Mouse (Mus musculus) spleen, adult 2 months (tissue): ENCODE data around the gene Kif22. TPM values are rescaled to one million over a fixed set of nuclear protein-coding genes. Genes with fewer than 3 reads are reported as not detected.

Experiments used
- DNase-seq, 2 experiments: peaks; one replicate each; pipeline versions ENCODE4 v3.0.0 to v3.0.0-alpha.2; 2012 to 2021; ENCODE audit warnings: low spot score in 2 of 2, low read depth in 1 of 2
- H3K27ac ChIP-seq: fragments of 200-500 bp; 2 replicates; pipeline ENCODE4 v1.5.1; 2012; ENCODE audit warnings: low read length, inconsistent platforms; ENCODE audit not compliant: insufficient read depth
- H3K27me3 ChIP-seq: fragments of 200-500 bp; 2 replicates; pipeline ENCODE4 v1.6.1; 2012; ENCODE audit warnings: mild to moderate bottlenecking, moderate library complexity, low read length, inconsistent platforms; ENCODE audit not compliant: control insufficient read depth, insufficient read depth
- H3K36me3 ChIP-seq: fragments of 200-500 bp; 2 replicates; pipeline ENCODE4 v1.6.1; 2012; ENCODE audit warnings: mild to moderate bottlenecking, low read length, inconsistent platforms; ENCODE audit not compliant: control insufficient read depth, insufficient read depth
- H3K4me1 ChIP-seq: fragments of 200-500 bp; 2 replicates; pipeline ENCODE4 v1.6.1; 2011; ENCODE audit warnings: inconsistent platforms; ENCODE audit not compliant: control insufficient read depth, insufficient read depth, insufficient read length
- H3K4me3 ChIP-seq: fragments of 200-500 bp; 2 replicates; pipeline ENCODE4 v1.5.1; 2011; ENCODE audit warnings: mild to moderate bottlenecking, inconsistent platforms; ENCODE audit not compliant: insufficient read depth, insufficient read length; ENCODE audit errors: extremely low read depth
- CTCF ChIP-seq: fragments of 200-500 bp; IDR thresholded peaks from 2 replicates; pipeline ENCODE4 v1.5.1; 2011; ENCODE audit warnings: mild to moderate bottlenecking, inconsistent platforms; ENCODE audit not compliant: insufficient read depth, insufficient read length, insufficient replicate concordance; ENCODE audit errors: extremely low read depth
- POLR2A ChIP-seq: fragments of 200-500 bp; IDR thresholded peaks from 2 replicates; pipeline ENCODE4 v1.6.1; 2011; ENCODE audit warnings: low read depth, low read length, inconsistent platforms
- WGBS: fragments of 180-500 bp; shearing (Covaris S2); methylation state at CpG from one replicate; pipeline ENCODE4 v1.1.7; 2018; 5-methylcytosine and 5-hydroxymethylcytosine counted together
- polyA plus RNA-seq: library from polyadenylated mRNA; depleted of rRNA; stranded (reverse); fragments of >200 nt; gene quantifications from 2 replicates; pipeline ENCODE4 v1.2.3, GENCODE M21; 2012

The Kif22 gene
- polyA plus RNA-seq, 1 experiment = 6.3 TPM

DNA sequence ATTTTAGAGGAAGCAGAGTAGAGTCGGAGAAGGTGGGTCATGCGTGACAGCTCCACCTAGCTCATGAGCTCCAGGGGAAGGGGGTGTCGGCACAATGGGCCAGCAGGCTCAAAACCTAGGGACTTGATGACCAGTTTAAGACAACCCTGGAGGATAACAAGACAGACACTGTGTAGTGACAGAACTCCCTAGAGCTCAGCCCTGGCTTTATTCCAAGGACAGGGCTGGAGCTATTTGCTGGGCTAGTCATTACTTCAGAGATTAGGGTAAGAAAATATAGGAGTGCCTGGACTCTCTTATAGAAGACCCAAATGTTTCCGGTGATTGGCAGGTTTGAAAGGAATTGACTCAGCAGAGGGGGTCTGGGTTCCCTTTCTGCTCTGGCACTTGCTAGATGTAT lies 30.9 kb upstream of the Kif22 start:
- no peak overlapping the region for H3K4me3 ChIP-seq
- H3K27me3 ChIP-seq = no peaks in the 10 kb centered on the region
- DNase-seq = no peak
- TF ChIP-seq POLR2A = no peak
- no peak for TF ChIP-seq CTCF
- 83% methylated on average over 4 of the region's 4 CpGs for WGBS
- no peaks in the 10 kb centered on the region; the same call in 1 of the 2 replicates for H3K4me1 ChIP-seq
- H3K27ac ChIP-seq = no peak overlapping the region
- H3K36me3 ChIP-seq = no peaks in the 10 kb centered on the region

DNA sequence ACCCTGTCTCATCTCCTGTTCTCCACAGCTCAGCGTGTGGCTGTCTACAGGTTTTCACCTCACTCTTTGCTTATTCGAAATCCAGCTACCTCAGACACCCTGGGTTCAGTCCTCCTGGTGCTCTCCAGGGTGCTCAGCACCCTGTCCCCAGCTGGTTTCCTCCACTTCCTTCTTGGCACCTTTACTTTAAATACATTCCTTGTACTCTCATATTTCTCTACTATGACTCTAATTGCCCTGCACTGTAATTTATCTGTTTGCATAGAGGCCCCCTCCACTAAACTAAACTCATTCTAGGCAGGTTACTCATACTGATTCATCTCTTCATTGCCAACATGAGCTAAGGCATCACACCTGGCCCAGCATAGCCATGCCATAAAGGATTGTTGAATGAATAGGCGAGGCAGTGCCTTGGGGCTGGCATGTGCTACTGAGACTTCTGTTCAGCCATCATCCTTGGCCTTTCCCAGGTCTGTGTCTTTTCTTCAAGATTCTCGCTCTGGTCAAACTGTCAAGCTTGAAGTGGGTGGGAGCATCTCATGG lies 28.7 kb upstream of the Kif22 start:
- Histone ChIP-seq H3K4me3 (no peak overlapping the region), H3K27me3 (no peaks in the 10 kb centered on the region), H3K36me3 (no peaks in the 10 kb centered on the region), H3K4me1 (no peaks in the 10 kb centered on the region), H3K27ac (no peak overlapping the region)
- DNase-seq = no peak
- 70% methylated on average over 4 of the region's 4 CpGs for WGBS
- no peak for TF ChIP-seq POLR2A
- no peak for TF ChIP-seq CTCF

DNA sequence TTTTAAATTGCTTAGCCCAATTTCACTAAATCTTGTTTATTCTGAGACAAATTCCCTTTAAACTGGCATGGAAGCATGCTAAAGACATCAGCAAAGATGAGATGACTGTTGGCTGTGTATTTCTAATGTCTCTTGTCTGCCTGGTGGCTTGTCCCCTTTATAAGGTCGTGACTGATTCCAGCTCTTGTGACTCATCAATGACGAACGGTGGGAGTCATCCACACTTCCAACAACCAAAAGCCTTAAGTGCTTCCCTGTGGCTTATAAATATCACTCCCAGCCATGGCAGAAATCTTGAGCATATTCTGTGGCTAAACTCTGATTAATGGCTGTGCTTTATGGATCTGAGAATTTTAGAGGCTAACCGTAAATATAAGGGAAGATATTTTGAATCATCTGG lies 24.0 kb upstream of the Kif22 start:
- H3K36me3 ChIP-seq = no peaks in the 10 kb centered on the region
- H3K4me3 ChIP-seq = no peak overlapping the region
- H3K4me1 ChIP-seq = no peaks in the 10 kb centered on the region
- 88% methylated on average over 4 of the region's 4 CpGs for WGBS
- H3K27ac ChIP-seq = no peak overlapping the region
- no peak for DNase-seq
- no peaks in the 10 kb centered on the region for H3K27me3 ChIP-seq
- TF ChIP-seq CTCF (no peak), POLR2A (no peak)

DNA sequence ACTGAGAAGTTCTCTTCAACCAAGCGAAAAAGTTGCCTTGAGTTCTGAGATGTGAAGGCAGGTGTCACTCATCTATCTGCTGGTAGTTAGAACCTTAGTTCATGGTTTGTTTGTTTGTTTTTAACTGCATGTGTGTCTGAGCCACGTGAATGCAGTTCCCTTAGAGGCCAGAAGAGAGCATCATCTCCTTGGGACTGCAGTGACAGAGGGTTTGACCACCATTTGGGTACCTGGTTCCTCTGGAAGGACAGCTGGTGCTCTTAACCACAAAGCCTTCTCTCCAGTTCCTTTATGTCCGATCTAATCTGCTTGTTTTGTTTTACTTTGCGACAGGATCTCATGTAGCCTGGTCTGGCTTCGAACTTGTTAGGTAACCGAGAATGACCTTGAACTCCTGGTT lies 23.3 kb upstream of the Kif22 start:
- DNase-seq = no peak
- Histone ChIP-seq H3K36me3 (no peaks in the 10 kb centered on the region), H3K4me3 (no peak overlapping the region), H3K4me1 (no peaks in the 10 kb centered on the region), H3K27me3 (no peaks in the 10 kb centered on the region), H3K27ac (no peak overlapping the region)
- TF ChIP-seq CTCF (no peak), POLR2A (no peak)
- WGBS = 78% methylated on average over 6 of the region's 6 CpGs

DNA sequence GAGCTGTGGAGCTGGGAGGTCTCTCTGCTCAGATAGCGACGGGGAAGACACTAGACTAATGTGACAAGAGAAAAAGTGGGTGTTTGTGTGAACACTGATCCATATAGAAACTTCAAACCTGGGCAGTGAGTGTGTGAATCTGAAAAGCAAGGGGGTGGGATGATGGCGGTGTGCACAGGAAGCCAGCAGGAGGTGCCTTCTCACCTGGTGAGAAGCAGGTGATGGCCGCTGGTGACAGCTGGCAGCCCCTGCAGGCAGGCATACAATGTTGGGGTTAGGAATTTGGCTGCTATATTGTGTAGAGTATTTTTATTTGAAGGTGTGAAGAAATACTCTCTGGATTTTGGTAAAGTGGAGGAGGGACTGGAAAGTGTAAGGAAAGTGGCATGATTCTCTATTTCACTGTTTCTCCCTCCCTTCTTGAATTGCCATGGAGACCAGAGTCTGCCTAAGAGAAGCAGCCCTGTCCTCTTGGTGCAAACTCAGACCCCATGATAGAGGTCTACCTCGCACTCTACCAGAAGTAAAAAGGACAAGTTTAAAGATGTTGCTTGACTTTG lies 12.8 kb upstream of the Kif22 start:
- Histone ChIP-seq H3K36me3 (no peaks in the 10 kb centered on the region), H3K27ac (no peak overlapping the region), H3K4me1 (no peaks in the 10 kb centered on the region), H3K4me3 (no peak overlapping the region), H3K27me3 (no peaks in the 10 kb centered on the region)
- DNase-seq = no peak
- 0 out of 2 replicates have a peak, but pooled peaks have one; percentile 3 for TF ChIP-seq CTCF
- TF ChIP-seq POLR2A = no peak
- 81% methylated on average over 5 of the region's 5 CpGs for WGBS

DNA sequence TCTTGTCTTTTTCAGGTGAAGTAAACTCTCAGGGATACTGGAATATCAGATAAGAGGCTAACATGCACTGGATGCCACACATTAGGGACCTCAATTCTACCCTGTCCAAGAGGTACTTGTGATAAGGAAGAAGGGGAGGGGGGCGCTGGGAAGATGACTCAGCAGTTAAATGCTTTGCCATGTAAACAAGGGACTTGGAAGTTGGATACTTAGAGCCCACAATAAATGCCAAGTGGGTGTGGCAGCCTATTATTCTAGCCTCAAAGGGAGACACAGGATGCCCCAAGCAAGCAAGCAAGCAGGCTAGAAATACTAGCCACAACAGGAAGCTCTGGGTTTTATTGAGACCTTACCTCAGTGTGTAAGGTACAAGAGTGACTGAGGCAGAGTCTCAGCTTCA lies 11.0 kb downstream of the Kif22 start:
- no peaks in the 10 kb centered on the region for H3K36me3 ChIP-seq

DNA sequence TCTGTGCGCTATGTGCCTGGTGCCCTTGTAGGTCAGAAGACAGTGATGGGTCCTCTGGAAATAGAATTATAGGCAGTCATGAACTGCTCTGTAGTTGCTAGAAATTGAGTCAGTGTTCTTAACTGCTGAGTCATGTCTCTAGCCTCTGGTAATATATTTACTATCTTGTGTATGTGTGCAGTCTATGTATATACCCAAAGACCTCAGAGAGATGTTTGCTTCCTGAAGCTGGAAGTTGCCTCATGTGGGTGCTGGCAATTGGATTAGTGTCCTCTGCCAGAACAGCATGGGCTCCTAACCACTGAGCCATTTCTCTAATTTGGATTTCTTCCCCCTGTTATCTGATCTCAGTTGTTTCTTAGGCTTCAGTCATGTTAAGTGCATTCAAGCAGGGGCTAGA lies 12.1 kb downstream of the Kif22 start:
- Histone ChIP-seq H3K36me3 (no peaks in the 10 kb centered on the region; the same call in 1 of the 2 replicates), H3K4me3 (no peak overlapping the region), H3K4me1 (peaks cover 5% of the 10 kb centered on the region; the same call in 1 of the 2 replicates), H3K27me3 (no peaks in the 10 kb centered on the region), H3K27ac (no peak overlapping the region)
- TF ChIP-seq POLR2A (no peak), CTCF (no peak)
- 96% methylated on average over 1 of the region's 1 CpGs for WGBS
- no peak for DNase-seq

More for the DNA sequence above, 11.0 kb downstream of the Kif22 start:
- no peak for DNase-seq
- Histone ChIP-seq H3K27me3 (no peaks in the 10 kb centered on the region), H3K4me1 (peaks cover 5% of the 10 kb centered on the region; the same call in 1 of the 2 replicates), H3K4me3 (no peak overlapping the region), H3K27ac (no peak overlapping the region)
- 67% methylated on average over 1 of the region's 1 CpGs for WGBS
- TF ChIP-seq CTCF (no peak), POLR2A (no peak)
